Mouse (Mus musculus) MN1 (cell line): ENCODE results near the gene Ccdc69.

ENCODE experiments used
- DNase-seq: peaks from one replicate; pipeline ENCODE4 v3.0.0-alpha.2; 2016; ENCODE audit warnings: low spot score

Ccdc69 gene

GRCm38 (mm10) chr11:55008230-55008629 lies 69.7 kb downstream of the Ccdc69 start:
- no peak for DNase-seq

GRCm38 (mm10) chr11:55005684-55006083 lies 72.2 kb downstream of the Ccdc69 start:
- no peak for DNase-seq

GRCm38 (mm10) chr11:55004970-55005502 lies 72.9 kb downstream of the Ccdc69 start:
- DNase-seq: no peak
